Mouse (Mus musculus): ENCODE data around the gene Dnttip2. TPM values are rescaled to one million over a fixed set of nuclear protein-coding genes. Genes with fewer than 3 reads are reported as not detected.

Gene Dnttip2
- polyA plus RNA-seq, 1 experiment: 9.3 TPM

- no peak for TF ChIP-seq GATA1 (IDR thresholded peaks at IDR 0.05; ENCODE audit: low read length)
Observed at GRCm38 (mm10) chr3:122312078-122312477, 37.9 kb downstream of the Dnttip2 start.

DNA sequence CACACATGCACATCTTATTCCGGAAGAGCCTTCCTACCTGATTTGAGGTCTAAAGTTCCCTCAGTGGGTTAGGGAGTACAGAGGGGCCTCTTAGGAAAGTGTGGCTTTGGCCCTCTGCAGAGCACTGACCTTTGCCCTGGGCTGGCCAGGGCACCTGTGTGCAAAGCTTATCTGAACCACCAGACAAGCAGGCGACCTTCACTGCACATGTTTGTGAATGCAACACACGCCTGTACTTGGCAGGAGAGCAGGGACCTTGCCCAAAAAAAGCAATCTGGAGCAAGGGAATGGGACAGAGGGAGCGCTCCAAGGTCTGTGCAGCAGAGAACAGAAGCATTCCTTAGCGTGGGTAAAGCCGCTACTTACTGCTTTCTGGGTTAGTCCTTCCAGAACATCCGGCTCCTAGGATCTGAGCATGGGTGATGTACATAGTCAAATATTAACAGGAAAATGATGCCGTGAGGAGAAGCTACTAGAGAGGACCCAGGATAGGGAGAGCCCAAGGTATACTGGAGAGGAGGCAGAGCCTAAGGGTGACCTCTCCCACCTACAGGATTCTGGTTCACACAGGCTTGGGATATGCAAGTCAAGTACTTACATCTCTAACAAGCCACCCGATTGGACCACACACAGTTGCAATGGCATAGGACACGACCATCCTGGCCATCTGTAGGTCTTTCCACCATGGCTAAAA, 38.9 kb downstream of the Dnttip2 start:
- TF ChIP-seq GATA1 (IDR thresholded peaks at IDR 0.05; ENCODE audit: low read length): no peak

- TF ChIP-seq GATA1 (IDR thresholded peaks at IDR 0.05; ENCODE audit: low read length): no peak
Observed at GRCm38 (mm10) chr3:122313936-122314335, 39.7 kb downstream of the Dnttip2 start.

GRCm38 (mm10) chr3:122316621-122317020, 42.4 kb downstream of the Dnttip2 start:
- TF ChIP-seq GATA1 (IDR thresholded peaks at IDR 0.05; ENCODE audit: low read length): no peak

DNA sequence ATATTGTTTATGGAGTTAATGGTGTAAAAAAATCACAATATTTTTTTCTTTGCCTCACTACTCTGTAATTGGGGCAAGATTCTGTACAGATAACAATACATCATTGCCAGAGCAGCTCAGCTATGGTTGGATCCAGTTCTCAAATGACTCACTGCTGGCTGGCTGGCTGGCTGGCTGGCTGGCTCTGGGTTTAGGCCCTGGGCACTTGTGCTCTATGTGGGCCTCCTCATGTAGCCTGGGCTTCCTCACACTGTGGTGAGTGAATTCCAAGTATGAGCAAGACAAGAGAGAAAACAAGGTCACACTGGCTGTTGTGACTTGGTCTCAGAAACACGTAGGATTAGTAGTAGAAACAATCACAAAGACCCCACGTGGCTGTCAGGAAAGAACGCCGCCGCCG, 43.2 kb downstream of the Dnttip2 start:
- TF ChIP-seq GATA1 (IDR thresholded peaks at IDR 0.05; ENCODE audit: low read length): no peak

DNA sequence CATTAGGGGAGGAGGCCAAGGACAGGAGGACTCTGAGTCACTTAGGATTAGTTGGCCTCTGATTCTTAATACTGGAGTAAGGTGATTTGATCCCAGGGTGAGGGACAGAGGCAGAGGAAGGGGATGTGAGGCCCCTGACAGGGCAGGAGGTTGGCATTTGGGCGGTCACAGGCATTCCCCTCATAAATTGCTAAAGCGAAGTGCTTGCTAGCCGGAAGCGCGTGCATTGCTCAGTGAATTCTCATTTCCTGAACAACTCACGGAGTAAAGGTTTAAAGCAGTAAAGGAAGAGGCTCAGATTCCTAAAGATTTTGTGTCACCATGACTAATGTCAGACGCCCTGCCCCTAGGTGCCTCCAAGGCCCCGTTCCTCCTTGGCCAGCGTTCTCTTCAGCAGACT, 48.0 kb downstream of the Dnttip2 start:
- TF ChIP-seq GATA1 (IDR thresholded peaks at IDR 0.05; ENCODE audit: low read length): no peak

DNA sequence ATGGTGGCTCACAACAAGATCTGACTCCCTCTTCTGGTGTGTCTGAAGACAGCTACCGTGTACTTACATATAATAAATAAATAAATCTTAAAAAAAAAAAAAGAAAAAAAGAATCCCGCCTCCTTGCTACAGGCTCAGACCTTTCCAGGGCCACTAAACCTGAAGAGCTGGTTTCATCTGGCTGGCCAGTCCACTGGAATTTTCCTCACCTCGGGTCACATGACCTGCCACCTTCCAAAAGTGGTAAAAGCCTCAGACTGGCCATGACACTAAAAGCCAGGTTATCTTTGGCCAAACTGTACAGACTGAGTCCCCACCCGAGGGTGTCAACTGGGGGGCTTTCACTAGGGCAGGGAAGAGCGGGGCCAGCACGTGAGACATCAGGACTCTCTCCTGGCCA, 49.7 kb downstream of the Dnttip2 start:
- no peak for TF ChIP-seq GATA1 (IDR thresholded peaks at IDR 0.05; ENCODE audit: low read length)

DNA sequence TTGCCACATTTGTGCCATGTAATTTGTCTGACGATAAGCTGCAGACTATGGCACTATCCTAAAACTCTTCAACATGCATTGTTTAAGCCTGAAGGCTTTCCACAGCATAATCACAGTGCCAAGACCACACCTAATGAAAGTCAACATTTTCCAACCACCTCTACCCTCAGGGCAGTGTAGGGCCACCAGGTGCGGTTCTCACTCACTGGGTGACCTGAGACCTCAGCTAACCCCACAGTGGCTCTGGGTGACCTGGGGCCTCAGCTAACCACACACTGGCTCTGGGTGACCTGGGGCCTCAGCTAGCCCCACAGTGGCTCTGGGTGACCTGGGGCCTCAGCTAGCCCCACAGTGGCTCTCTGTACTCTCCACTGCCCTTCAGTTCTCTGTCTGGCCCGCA, 50.3 kb downstream of the Dnttip2 start:
- TF ChIP-seq GATA1 (IDR thresholded peaks at IDR 0.05; ENCODE audit: low read length): no peak

GRCm38 (mm10) chr3:122330484-122330883, 56.3 kb downstream of the Dnttip2 start:
- no peak for TF ChIP-seq GATA1 (IDR thresholded peaks at IDR 0.05; ENCODE audit: low read length)

- no peak for TF ChIP-seq GATA1 (IDR thresholded peaks at IDR 0.05; ENCODE audit: low read length)
Observed at GRCm38 (mm10) chr3:122333493-122333892, 59.3 kb downstream of the Dnttip2 start.

- TF ChIP-seq GATA1 (IDR thresholded peaks at IDR 0.05; ENCODE audit: low read length): no peak
Observed at GRCm38 (mm10) chr3:122333902-122334301, 59.7 kb downstream of the Dnttip2 start.

- no peak for TF ChIP-seq GATA1 (IDR thresholded peaks at IDR 0.05; ENCODE audit: low read length)
Observed at GRCm38 (mm10) chr3:122334375-122334774, 60.2 kb downstream of the Dnttip2 start.

Other genes starting within 250 kb of the Dnttip2 start
- gene Abca4, start 229.9 kb upstream of the Dnttip2 start, polyA plus RNA-seq (2012): 0.01 and 0.03 TPM in 2 replicates
- 719 and 993 TPM in 2 replicates for gene Gclm, start 28.8 kb upstream of the Dnttip2 start, polyA plus RNA-seq (2012)
- not detected in 2 replicates for gene Bcar3, start 19.7 kb downstream of the Dnttip2 start, polyA plus RNA-seq (2012)